Mouse (Mus musculus) lung, postnatal 4 days (tissue): Measurements from ENCODE around the gene Wdr60.
A peak's percentile ranks its signal among the peaks of the same experiment; 100 is the strongest.
"Not testable (repeated sequence)": the region's sequence is repeated elsewhere in the genome, so short reads cannot be mapped to it uniquely, and the experiment has no call there.

Experiments
- DNase-seq, 2 experiments: peaks; one replicate each; pipeline ENCODE4 v3.0.0; 2021

The Wdr60 gene

GRCm38 (mm10) chr12:116262555-116263341 lies at the start of gene Wdr60:
Wdr60 (minus strand) TSS chr12:116263022.
- peak; percentile 89 to 92 for DNase-seq

DNA sequence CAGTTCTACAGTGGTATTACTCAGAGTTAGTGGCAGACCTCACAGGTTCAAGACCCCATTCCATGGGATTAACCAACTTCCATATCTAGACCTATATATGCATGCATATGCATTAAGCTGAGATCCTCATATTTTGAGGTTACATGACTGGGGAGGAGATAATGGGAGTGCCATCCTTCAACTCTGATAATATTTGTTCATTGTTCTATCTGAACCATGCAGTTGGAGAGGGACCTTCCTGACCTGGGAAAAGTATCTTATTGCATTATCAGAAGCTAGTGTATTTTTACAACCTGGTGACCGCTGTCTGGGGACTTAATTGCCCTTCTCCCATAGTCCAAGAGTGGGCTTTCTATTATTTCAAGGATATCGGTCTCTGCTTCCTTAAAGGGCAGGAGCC lies 45.8 kb upstream of the Wdr60 start:
- DNase-seq: no peak

GRCm38 (mm10) chr12:116307870-116308269 lies 45.0 kb upstream of the Wdr60 start:
- DNase-seq: no peak

GRCm38 (mm10) chr12:116306042-116306441 lies 43.2 kb upstream of the Wdr60 start:
- no peak for DNase-seq

GRCm38 (mm10) chr12:116302181-116302580 lies 39.4 kb upstream of the Wdr60 start:
- DNase-seq: no peak

GRCm38 (mm10) chr12:116299906-116300305 lies 37.1 kb upstream of the Wdr60 start:
- no peak for DNase-seq

DNA sequence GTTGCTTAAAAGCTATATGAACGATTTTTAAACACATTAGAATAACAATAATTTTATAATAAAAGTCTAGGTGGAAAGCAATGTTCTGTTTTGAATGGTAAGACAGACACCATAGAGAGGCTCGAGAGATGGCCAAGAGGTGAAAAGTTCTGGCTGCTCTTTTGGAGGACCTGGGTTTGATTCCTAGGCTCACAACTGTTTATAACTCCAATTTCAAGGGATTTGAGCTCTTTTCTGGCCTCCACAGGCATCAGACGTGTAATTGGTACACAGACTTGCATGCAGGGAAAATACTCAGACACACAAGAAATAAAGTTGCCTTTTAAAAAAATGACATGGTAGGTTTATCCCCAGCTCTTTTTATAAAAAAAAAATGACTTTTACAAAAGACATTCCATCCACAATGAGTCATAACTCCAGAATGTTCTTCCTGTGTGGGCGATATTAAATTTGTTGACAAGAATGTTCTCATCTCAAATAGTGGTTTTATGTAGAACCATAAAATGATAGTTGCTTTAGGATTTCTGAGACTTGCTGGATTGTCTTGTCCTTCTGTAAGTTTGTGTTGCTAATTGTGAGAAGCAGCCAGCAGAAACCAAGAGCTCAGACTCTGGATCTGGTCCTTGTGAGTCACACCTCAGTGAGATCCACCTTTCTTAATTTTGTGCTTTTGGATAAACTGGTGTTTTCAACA lies 30.9 kb upstream of the Wdr60 start:
- no peak for DNase-seq

- DNase-seq: no peak
Measured at GRCm38 (mm10) chr12:116293185-116293584, 30.4 kb upstream of the Wdr60 start.

- DNase-seq: no peak
Measured at GRCm38 (mm10) chr12:116283511-116283910, 20.7 kb upstream of the Wdr60 start.

DNA sequence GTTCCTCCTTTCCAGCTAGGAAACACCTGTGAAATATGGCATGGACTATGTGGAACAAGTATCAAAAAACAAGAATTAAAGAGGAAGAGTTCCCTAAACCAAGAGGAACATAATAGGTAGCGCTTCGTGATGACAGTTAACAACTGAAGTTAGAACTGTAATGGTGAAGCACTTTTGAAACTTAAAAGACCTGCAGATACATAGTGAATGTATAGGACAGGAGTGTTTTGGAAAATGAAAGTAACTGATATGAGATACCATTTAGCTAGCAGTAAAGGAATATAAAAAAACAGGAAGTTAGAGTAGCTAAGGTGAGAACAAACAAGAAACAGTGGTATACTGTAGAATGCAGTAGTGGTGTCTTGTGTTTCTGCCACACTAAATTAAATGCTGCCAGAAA lies 20.0 kb upstream of the Wdr60 start:
- no peak for DNase-seq

DNA sequence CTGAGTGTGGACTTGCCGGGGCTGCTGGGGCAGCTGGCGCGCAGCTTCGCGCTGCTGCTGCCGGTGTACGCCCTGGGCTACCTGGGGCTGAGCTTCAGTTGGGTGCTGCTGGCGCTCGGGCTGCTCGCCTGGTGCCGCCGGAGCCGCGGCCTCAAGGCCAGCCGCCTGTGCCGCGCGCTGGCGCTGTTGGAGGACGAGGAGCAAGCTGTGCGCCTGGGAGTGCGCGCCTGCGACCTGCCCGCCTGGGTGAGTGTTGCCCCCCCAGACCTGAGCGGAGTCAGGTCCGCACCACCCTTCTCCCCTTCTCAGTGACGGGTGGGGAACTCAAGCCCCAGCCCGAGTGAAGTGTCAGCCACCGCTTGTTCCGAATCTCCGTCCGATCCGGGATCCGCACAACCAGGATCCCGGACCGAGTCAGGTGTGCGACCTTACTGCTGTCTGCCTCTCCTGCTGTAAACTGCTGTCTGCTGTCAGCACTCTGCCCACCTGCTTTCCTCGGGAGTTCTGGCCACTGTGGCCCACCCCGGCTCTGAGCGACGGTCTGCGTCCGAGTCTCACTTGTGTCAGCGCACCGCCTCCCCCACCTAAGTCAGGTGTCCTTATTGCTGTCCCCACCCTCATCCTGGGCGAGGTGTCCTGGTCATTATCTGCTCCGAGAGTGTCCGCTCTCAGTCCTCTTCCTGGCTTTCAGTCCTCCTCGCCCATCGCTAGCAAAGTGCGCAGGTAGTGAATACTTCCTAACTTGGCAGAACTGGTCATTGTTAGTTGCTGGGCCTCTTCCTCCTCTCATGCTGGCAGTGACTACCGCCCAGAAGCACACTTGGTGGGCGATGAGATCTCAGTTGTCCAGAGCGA lies 18.8 kb upstream of the Wdr60 start:
- peak; percentile 28 to 31 for DNase-seq

- peak; percentile 100 for DNase-seq
Measured at GRCm38 (mm10) chr12:116280653-116281364, 18.0 kb upstream of the Wdr60 start, which contains the start of gene Esyt2. Esyt2 (plus strand) TSS chr12:116281196.

DNA sequence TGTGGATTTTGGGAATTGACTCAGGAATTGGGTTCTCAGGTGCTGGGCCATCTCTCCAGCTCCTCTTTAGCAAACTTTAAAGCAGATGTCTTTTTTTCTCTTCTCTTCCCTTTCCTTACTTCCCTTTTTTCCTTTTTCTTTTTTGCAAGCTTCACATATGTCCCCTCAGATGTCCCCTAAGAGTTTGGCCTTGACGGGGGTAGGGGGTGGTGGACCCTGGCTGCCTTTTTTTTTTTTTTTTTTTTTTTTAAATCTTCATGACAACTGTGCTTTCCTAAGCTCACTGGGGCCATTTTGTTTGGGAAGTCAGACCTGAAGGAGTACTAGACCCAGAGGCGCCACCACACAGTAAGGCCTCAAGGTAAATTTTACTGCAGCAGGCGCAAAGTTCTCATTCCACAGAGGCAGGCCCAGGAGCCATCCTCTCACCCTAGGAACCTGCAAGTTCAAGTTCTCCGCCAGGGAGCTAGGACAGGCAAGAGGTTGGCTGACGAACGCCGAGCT lies 17.4 kb upstream of the Wdr60 start:
- DNase-seq: no peak

DNA sequence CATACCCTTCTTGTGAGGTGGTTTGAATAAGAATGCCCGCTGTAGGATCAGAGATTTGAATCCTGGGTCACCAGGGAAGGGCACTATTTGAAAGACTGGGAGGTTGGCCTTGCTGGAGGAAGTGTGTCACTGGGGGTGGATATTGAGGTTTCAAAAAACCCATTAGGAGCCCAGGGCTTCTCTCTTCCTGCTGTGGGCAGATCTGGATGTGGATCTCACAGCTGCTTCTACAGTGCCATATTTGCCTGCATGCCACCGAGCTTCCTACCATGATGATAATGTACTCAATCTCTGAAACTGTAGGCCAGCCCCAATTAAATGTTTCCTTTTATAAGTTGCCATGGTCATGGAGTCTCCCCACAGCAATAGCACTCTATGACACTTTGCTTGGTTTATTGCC lies 16.4 kb upstream of the Wdr60 start:
- no peak for DNase-seq

- DNase-seq: no peak
Measured at GRCm38 (mm10) chr12:116278541-116278940, 15.7 kb upstream of the Wdr60 start.

GRCm38 (mm10) chr12:116276961-116277360 lies 14.1 kb upstream of the Wdr60 start:
- no peak for DNase-seq

DNA sequence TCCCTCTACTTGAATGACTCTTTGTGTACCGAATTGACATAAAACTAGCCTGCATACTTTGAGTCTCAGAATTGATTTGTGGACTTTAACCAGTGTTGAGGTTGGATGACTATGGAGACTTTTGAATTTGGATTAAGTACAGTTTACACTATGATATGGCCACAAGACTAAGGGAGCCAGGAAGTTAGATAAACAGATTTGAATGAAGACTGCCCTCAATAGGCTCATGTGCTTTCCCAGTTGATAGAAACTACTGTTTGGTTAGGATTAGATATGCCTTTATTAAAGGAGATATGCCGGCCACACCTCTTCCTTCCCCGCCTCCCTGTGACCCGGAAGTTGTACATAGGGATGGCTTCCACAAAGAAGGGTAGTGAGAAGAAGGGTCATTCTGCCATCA lies 12.8 kb upstream of the Wdr60 start:
- no peak for DNase-seq

GRCm38 (mm10) chr12:116275086-116275485 lies 12.3 kb upstream of the Wdr60 start, which contains the start of gene Gm11027:
Gm11027 (plus strand) TSS chr12:116275386.
- not testable (repeated sequence) for DNase-seq

GRCm38 (mm10) chr12:116273733-116274132 lies 10.9 kb upstream of the Wdr60 start:
- no peak for DNase-seq

- DNase-seq: no peak
Measured at GRCm38 (mm10) chr12:116271071-116271470, 8.2 kb upstream of the Wdr60 start.

DNA sequence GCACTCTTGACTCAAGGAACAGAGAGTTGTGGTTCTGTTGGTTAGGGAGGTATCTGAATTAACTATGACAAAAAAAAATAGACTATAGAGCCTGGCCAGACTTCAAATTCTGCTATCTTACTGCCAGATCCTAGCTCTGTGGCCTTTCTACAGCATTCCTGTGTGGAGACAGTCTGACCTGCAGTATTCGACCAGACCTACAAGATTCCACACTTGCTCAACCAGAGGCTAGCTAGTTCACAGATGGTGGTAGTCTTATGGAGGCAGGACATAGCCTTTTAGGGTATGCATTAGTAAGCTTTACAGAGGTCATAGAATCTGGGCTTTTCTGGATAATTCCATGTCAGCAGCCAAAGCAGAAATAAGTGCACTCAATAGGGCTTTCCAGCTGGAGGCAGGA lies 7.7 kb upstream of the Wdr60 start:
- DNase-seq: no peak

DNA sequence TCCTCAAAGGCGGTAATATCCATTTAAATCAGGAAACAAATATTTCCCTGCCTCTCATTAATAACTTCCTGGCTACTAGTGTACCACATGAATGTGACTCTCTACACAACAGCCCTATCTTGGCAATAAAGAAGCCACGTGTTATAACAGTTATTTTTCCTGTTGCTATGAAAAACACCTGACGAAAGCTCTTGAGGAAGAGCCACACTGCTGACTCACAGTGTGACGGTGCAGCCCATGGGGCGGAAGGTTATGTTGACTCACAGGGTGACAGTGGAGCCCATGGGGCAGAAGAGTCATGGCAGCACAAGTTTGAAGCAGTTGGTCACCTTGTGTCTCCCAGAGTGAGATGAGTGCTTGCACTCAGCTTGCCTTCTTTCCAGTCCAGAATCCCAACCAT lies 6.6 kb upstream of the Wdr60 start:
- DNase-seq: no peak
